Mouse (Mus musculus) hematopoietic multipotent progenitor cell, adult 10-12 weeks (in vitro differentiated cells): ENCODE data around the gene Krtdap. TPM values are rescaled to one million over a fixed set of nuclear protein-coding genes. Genes with fewer than 3 reads are reported as not detected.

Source experiments
- polyA plus RNA-seq: library from polyadenylated mRNA; stranded (reverse); fragments of >175 nt; gene quantifications from 2 replicates; pipeline ENCODE4 v1.2.3, GENCODE M21; 2012; ENCODE audit warnings: low replicate concordance

Krtdap gene
- not detected in 2 replicates for polyA plus RNA-seq

DNA sequence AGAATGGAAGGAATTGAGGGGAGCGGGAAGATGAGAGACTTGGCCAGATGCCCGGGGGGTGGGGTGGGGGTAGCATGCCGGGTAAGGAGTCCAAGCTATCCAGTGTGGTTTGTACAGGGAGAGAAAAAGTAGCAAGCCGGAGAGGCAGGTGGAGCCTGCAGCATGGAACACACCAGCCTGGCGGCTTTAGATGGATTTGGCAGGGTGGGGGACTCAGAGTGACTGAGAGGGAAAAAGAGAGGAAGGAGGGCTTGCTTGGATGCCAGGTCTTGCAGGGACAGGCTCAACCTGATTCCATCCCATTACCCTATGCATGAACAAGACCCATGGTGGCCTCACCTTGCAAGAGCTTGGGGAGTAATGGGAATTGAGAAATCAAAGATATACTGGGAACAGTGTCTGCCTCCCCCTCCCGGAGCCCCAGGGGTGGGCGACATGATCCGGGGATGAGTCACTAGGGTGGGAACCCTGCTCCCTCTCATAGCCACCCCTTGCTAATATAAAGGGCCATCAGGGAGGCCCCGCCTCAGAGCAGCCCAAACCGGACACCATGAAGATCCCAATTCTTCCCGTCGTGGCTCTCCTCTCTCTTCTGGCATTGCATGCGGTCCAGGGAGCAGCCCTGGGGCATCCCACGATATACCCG is at the start of gene Krtdap:
Krtdap (plus strand) TSS at position 520 of the 646 bp plus-strand sequence.

GRCm38 (mm10) chr7:30743617-30744016 is 44.1 kb upstream of the Krtdap start, which contains the start of gene Gapdhs:
Gene Gapdhs, minus strand, starts transcription at chr7:30743681.

GRCm38 (mm10) chr7:30751086-30751669 is 36.5 kb upstream of the Krtdap start, which contains the start of gene Sbsn:
Gene Sbsn, plus strand, starts transcription at chr7:30751471.

GRCm38 (mm10) chr7:30763456-30763855 is 24.2 kb upstream of the Krtdap start, which contains the start of gene Dmkn:
Gene Dmkn, plus strand, starts transcription at chr7:30763756.

GRCm38 (mm10) chr7:30823675-30824074 is 36.0 kb downstream of the Krtdap start, which contains the start of gene Ffar2:
Gene Ffar2, minus strand, starts transcription at chr7:30823775.

Other genes with a start within 250 kb of the Krtdap start
- 6.3 and 7.9 TPM in 2 replicates for gene Hspb6, start 235.7 kb upstream of the Krtdap start, polyA plus RNA-seq
- 15.7 and 16.7 TPM in 2 replicates for gene Proser3, start 235.6 kb upstream of the Krtdap start, polyA plus RNA-seq
- gene Lin37, start 228.1 kb upstream of the Krtdap start, polyA plus RNA-seq: 80.4 and 94.2 TPM in 2 replicates
- 29.9 and 73.5 TPM in 2 replicates for gene U2af1l4, start 224.6 kb upstream of the Krtdap start, polyA plus RNA-seq
- gene Gm49396, start 224.6 kb upstream of the Krtdap start, polyA plus RNA-seq: 4.2 and 4.6 TPM in 2 replicates
- gene Psenen, start 224.3 kb upstream of the Krtdap start, polyA plus RNA-seq: 47.7 and 71.1 TPM in 2 replicates
- 14.3 and 26.5 TPM in 2 replicates for gene Igflr1, start 222.5 kb upstream of the Krtdap start, polyA plus RNA-seq
- 105 and 177 TPM in 2 replicates for gene Kmt2b, start 199.2 kb upstream of the Krtdap start, polyA plus RNA-seq
- gene Zbtb32, start 189.0 kb upstream of the Krtdap start, polyA plus RNA-seq: 30.3 and 64.8 TPM in 2 replicates
- 0.25 and 0.83 TPM in 2 replicates for gene Upk1a, start 175.0 kb upstream of the Krtdap start, polyA plus RNA-seq
- 31.5 and 104 TPM in 2 replicates for gene Cox6b1, start 161.7 kb upstream of the Krtdap start, polyA plus RNA-seq
- gene Etv2, start 152.0 kb upstream of the Krtdap start, polyA plus RNA-seq: not detected in 2 replicates
- gene Rbm42, start 137.6 kb upstream of the Krtdap start, polyA plus RNA-seq: 174 and 373 TPM in 2 replicates
- gene Haus5, start 122.9 kb upstream of the Krtdap start, polyA plus RNA-seq: 4.2 and 16.9 TPM in 2 replicates
- not detected in 2 replicates for gene Pmis2, start 116.3 kb upstream of the Krtdap start, polyA plus RNA-seq
- gene 2200002J24Rik, start 89.0 kb upstream of the Krtdap start, polyA plus RNA-seq: not detected in 2 replicates
- gene Atp4a, start 75.7 kb upstream of the Krtdap start, polyA plus RNA-seq: 0.21 and 0.42 TPM in 2 replicates
- gene Tmem147, start 58.4 kb upstream of the Krtdap start, polyA plus RNA-seq: 45.8 and 81.6 TPM in 2 replicates
- 0.08 TPM in 1 of 2 replicates, not detected in the other for gene Gapdhs, start 44.2 kb upstream of the Krtdap start, polyA plus RNA-seq
- 0.57 and 0.62 TPM in 2 replicates for gene Sbsn, start 36.4 kb upstream of the Krtdap start, polyA plus RNA-seq
- not detected in 2 replicates for gene Dmkn, start 24.1 kb upstream of the Krtdap start, polyA plus RNA-seq
- gene Ffar2, start 35.9 kb downstream of the Krtdap start, polyA plus RNA-seq: 14.6 and 29.3 TPM in 2 replicates
- 0.22 and 0.35 TPM in 2 replicates for gene Ffar3, start 68.3 kb downstream of the Krtdap start, polyA plus RNA-seq
- 15.4 and 23.8 TPM in 2 replicates for gene Ffar1, start 73.7 kb downstream of the Krtdap start, polyA plus RNA-seq
- gene Cd22, start 92.4 kb downstream of the Krtdap start, polyA plus RNA-seq: 64.8 and 456 TPM in 2 replicates
- 2.7 and 3.1 TPM in 2 replicates for gene Mag, start 127.0 kb downstream of the Krtdap start, polyA plus RNA-seq
- gene Hamp2, start 136.8 kb downstream of the Krtdap start, polyA plus RNA-seq: not detected in 2 replicates
- gene Hamp, start 156.1 kb downstream of the Krtdap start, polyA plus RNA-seq: not detected in 2 replicates
- gene Usf2, start 168.9 kb downstream of the Krtdap start, polyA plus RNA-seq: 151 and 188 TPM in 2 replicates
- gene Lsr, start 185.6 kb downstream of the Krtdap start, polyA plus RNA-seq: 4.8 and 9.2 TPM in 2 replicates
- 0.07 and 0.18 TPM in 2 replicates for gene Fam187b, start 185.9 kb downstream of the Krtdap start, polyA plus RNA-seq